Mouse (Mus musculus) testis, adult 2 months (tissue): ENCODE results near the gene Dlg2. TPM values are rescaled to one million over a fixed set of nuclear protein-coding genes. Genes with fewer than 3 reads are reported as not detected.

Experiments used
- H3K27ac ChIP-seq: fragments of 200-500 bp; 2 replicates; pipeline ENCODE4 v1.5.1; 2012; ENCODE audit warnings: low read depth, low read length; ENCODE audit not compliant: control insufficient read depth, insufficient read depth
- H3K27me3 ChIP-seq: fragments of 200-500 bp; 2 replicates; pipeline ENCODE4 v1.6.1; 2012; ENCODE audit warnings: mild to moderate bottlenecking, low read length, moderate library complexity; ENCODE audit not compliant: control insufficient read depth, insufficient read depth
- H3K36me3 ChIP-seq: fragments of 200-500 bp; 2 replicates; pipeline ENCODE4 v1.6.1; 2012; ENCODE audit warnings: mild to moderate bottlenecking, low read length; ENCODE audit not compliant: control insufficient read depth, insufficient read depth
- H3K4me1 ChIP-seq: fragments of 200-500 bp; 2 replicates; pipeline ENCODE4 v1.6.1; 2012; ENCODE audit warnings: low read length; ENCODE audit not compliant: control insufficient read depth, insufficient read depth
- H3K4me3 ChIP-seq: fragments of 200-500 bp; 2 replicates; pipeline ENCODE4 v1.5.1; 2012; ENCODE audit warnings: low read depth, mild to moderate bottlenecking, low read length, moderate library complexity, mixed read lengths; ENCODE audit not compliant: control insufficient read depth
- CTCF ChIP-seq: fragments of 200-500 bp; IDR thresholded peaks from 2 replicates; pipeline ENCODE4 v1.5.1; 2012; ENCODE audit warnings: low read depth, mild to moderate bottlenecking, inconsistent platforms, low read length, moderate library complexity; ENCODE audit not compliant: control insufficient read depth, insufficient read depth, insufficient replicate concordance
- POLR2A ChIP-seq: fragments of 200-500 bp; IDR thresholded peaks from 2 replicates; pipeline ENCODE4 v1.6.1; 2012; ENCODE audit warnings: low read depth, mild to moderate bottlenecking, inconsistent platforms, low read length, moderate library complexity; ENCODE audit not compliant: control insufficient read depth
- polyA plus RNA-seq: library from polyadenylated mRNA; depleted of rRNA; stranded (reverse); fragments of >200 nt; gene quantifications from 2 replicates; pipeline ENCODE4 v1.2.3, GENCODE M21; 2012

Gene Dlg2
- polyA plus RNA-seq, 1 experiment = 13.3 TPM

DNA sequence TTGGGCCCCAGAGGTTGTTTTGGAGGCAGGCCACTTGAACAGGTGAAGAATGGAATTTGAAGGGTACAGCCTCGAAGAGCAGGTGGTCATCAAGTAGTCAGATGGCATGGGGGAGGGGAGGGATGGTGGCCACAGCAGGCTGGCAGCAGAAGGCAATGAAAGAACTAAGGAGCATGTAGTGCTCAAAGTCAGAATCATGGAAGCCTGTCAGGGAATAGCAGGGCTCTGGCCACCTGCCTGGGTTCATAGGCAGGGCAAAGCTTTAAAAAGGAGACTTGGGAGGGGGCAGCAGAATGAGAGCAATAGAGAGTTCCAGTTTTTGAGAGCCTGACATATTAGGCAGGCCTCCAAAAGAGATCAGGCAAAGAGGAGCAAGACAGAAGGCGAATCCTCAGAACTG is 1096.2 kb downstream of the Dlg2 start:
- Histone ChIP-seq H3K4me3 (no peak overlapping the region), H3K4me1 (no peaks in the 10 kb centered on the region; the same call in 1 of the 2 replicates), H3K36me3 (no peaks in the 10 kb centered on the region), H3K27ac (no peak overlapping the region), H3K27me3 (no peaks in the 10 kb centered on the region)
- TF ChIP-seq CTCF = no peak
- TF ChIP-seq POLR2A = no peak

DNA sequence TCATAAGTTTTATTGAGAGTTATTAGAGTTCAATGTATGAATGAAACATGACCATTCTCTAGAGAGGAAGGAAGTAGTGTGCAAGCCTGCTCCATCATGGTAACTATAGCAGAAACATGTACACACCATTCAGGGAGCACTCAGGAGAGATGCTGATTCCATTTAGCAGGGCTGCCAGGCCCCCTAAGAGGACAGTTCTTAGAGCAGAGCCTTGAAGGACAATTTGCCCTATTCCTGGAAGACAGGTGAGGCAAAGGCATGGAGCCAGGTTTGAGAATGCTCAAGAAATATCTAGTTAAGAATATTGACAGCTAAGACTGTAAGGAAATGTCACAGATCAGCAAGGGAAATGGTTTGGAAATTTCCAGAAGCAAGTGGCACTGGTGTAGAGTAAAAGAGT is 1096.8 kb downstream of the Dlg2 start:
- no peaks in the 10 kb centered on the region for H3K36me3 ChIP-seq
- no peak for TF ChIP-seq CTCF
- no peak for TF ChIP-seq POLR2A

DNA sequence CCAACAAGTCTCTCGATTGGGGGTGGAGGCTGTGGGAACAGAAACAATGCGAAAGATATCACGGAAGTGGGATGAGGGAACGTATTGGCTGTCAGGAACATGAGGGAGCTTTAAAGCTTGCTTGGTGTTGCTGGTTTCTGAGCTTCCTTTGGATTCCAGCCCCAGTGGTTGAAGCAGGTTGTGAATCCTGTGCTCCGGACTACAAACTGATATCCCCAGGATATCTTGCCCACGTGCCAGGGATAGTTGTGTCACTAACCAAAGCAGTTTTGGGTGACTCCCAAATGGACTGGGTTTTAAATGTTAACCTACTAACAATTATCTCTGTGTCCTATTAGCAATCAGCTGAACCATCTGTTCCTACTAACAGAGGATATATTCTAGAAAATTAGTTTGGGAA is 1099.7 kb downstream of the Dlg2 start:
- no peaks in the 10 kb centered on the region for H3K27me3 ChIP-seq
- no peak overlapping the region for H3K27ac ChIP-seq
- H3K4me1 ChIP-seq = no peaks in the 10 kb centered on the region; the same call in 1 of the 2 replicates
- no peaks in the 10 kb centered on the region for H3K36me3 ChIP-seq
- no peak overlapping the region for H3K4me3 ChIP-seq
- TF ChIP-seq CTCF (no peak), POLR2A (no peak)

More for the DNA sequence above, 1096.8 kb downstream of the Dlg2 start:
- Histone ChIP-seq H3K4me3 (no peak overlapping the region), H3K27me3 (no peaks in the 10 kb centered on the region), H3K27ac (no peak overlapping the region), H3K4me1 (no peaks in the 10 kb centered on the region; the same call in 1 of the 2 replicates)

DNA sequence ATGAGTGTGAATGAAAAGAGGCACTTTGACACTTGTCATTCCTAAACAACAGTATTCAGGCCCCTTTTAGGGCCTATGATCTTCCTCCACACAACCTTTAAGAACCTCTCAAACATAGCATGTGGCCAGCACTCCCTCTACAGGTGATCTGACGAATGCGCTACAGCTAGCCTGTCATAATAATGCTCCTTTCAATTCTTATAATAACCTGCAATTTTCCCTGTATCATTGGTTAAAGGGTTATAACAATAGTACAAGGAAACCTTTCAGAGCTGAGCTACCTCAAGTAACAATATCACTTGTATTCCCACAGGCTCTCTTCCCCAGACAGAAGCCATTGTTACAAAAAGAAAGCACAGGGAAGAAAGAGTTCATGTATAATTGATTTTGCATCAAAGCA is 1105.7 kb downstream of the Dlg2 start:
- H3K4me3 ChIP-seq = no peak overlapping the region
- H3K36me3 ChIP-seq = no peaks in the 10 kb centered on the region
- H3K4me1 ChIP-seq = no peaks in the 10 kb centered on the region
- H3K27ac ChIP-seq = no peak overlapping the region
- H3K27me3 ChIP-seq = no peaks in the 10 kb centered on the region
- no peak for TF ChIP-seq CTCF
- TF ChIP-seq POLR2A = no peak

DNA sequence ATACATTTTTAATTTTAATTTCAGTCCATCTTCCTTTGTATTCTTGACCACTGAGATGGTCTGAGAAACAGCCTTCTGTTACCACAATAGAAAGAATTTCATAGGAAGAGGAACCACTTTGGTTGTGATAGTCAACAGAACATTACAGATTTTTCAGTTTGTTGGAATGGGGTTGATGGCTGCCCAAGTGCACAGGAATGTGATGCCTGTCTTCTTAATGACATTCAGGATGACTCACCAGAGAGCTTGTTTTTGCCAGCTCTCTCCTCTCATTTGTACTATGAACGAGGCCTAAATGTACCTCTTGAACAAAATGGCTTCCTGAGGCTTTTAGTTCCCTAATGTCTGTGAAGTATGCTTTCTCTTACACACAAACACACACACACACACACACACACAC is 1107.1 kb downstream of the Dlg2 start:
- no peak overlapping the region for H3K4me3 ChIP-seq
- no peaks in the 10 kb centered on the region for H3K27me3 ChIP-seq
- no peaks in the 10 kb centered on the region for H3K4me1 ChIP-seq
- no peak overlapping the region for H3K27ac ChIP-seq
- no peak for TF ChIP-seq POLR2A
- no peak for TF ChIP-seq CTCF
- H3K36me3 ChIP-seq = no peaks in the 10 kb centered on the region

DNA sequence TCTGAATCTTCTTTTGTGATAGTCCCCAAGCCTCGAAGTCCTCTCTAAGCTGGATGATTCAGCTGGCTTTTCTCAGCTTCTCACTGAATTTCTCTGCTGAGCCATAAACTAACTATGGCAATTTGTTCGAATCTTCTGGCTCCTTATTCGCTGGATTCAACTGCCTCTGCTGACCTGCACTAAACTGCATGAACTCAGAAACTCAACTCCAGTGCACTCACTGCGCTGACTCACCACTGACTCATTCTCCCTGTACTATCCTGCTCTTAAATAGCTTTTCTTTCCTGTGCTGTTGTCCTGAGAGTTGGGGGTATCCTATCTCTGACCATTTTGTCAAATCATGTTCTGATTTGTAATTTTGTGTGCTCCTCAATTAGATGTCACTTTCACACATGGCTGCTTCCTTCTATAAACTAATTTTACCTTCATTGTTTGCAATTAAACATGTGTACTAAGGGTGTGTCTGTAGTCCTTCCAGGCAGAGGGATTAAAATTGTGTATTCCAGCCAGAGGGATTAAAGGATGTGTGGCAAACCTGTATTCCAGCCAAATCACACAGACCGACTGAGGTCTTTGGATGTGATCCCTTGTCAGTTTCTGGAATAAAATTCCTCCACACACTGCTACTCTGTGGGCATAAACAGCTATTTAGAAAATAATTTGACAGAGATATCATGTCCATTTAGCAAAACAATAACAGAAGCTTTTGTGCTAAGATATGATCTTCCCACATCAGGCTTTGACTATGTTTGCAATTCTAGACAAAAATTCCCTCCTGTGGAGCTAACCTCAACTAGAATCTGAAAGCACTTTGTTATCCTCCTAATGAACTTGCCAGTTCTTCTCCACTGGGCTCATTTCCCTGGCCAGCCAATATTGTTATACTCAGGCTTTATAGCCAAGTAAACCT is 1115.0 kb downstream of the Dlg2 start:
- H3K4me1 ChIP-seq = no peaks in the 10 kb centered on the region
- no peaks in the 10 kb centered on the region for H3K27me3 ChIP-seq
- no peak overlapping the region for H3K4me3 ChIP-seq
- no peak overlapping the region for H3K27ac ChIP-seq
- no peaks in the 10 kb centered on the region for H3K36me3 ChIP-seq
- no peak for TF ChIP-seq POLR2A
- TF ChIP-seq CTCF = no peak

DNA sequence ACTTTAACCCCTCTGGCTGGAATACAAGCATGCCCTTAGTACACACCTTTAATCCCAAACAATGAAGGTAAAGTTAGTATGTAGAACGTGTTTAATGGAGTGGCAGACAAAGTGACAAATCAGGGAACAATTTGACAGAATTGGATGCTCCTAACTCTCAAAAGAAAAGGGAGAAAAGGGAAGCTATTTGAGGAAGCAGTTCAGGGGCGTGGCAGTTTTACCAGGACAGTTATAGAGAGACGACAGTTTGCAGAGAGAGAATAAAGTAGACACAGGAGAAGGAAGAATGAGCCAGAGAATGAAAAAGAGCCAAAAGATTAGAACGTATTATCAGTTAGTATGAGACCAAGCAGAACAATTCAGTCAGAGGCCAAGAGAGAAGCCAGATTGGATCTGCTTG is 1122.1 kb downstream of the Dlg2 start:
- no peaks in the 10 kb centered on the region for H3K4me1 ChIP-seq
- no peaks in the 10 kb centered on the region for H3K27me3 ChIP-seq
- no peaks in the 10 kb centered on the region for H3K36me3 ChIP-seq
- no peak overlapping the region for H3K27ac ChIP-seq
- H3K4me3 ChIP-seq = no peak overlapping the region
- no peak for TF ChIP-seq POLR2A
- no peak for TF ChIP-seq CTCF

DNA sequence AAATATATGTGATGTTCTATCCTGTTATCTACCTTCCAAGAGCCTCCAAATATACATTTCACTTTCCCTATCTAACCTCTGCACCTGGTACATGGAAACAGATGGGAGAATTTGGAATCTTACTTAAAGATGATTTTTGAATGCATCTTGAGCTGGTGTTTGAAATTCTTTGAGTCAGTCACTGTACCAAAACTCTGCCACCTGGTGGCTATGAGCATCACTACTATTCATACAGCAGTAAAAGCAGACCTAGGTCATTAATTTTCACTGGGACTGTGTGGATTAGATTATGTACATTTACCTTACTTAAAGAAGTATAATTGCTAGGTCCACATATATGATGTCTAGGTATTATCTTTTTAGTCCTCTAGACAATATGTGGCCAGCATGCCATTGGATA is 1124.8 kb downstream of the Dlg2 start:
- TF ChIP-seq POLR2A (no peak), CTCF (no peak)
- H3K36me3 ChIP-seq = no peaks in the 10 kb centered on the region

More for the DNA sequence above, 1124.8 kb downstream of the Dlg2 start:
- H3K4me3 ChIP-seq = no peak overlapping the region
- H3K4me1 ChIP-seq = no peaks in the 10 kb centered on the region
- no peak overlapping the region for H3K27ac ChIP-seq
- no peaks in the 10 kb centered on the region for H3K27me3 ChIP-seq
